Mouse (Mus musculus) neural tube, embryonic 15.5 days (tissue): ENCODE measurements at regions not wholly inside any gene's neighbourhood (a gene's known extent, or its start where the extent isn't known, plus 50 kb on each side); places are given as distances from the start of the nearest gene placed in this dataset.

ENCODE experiments used
- ATAC-seq: fragments of 200-750 bp; cut with Nextera tagmentation; 2 replicates; pipeline ENCODE4 v1.8.0; 2017; ENCODE audit warnings: mild to moderate bottlenecking, moderate TSS enrichment, moderate library complexity; ENCODE audit not compliant: low FRiP score
- H3K27ac ChIP-seq: fragments of 300-500 bp; sonication (generic); replicated peaks from 2 replicates; pipeline ENCODE4 v1.5.1; 2015; ENCODE audit warnings: mild to moderate bottlenecking, inconsistent platforms
- H3K27me3 ChIP-seq: fragments of 300-500 bp; sonication (generic); replicated peaks from 2 replicates; pipeline ENCODE4 v1.6.1; 2015; ENCODE audit warnings: inconsistent platforms
- H3K36me3 ChIP-seq: fragments of 300-500 bp; sonication (generic); 2 replicates; pipeline ENCODE4 v1.6.1; 2015; ENCODE audit warnings: inconsistent platforms
- H3K4me1 ChIP-seq: fragments of 300-500 bp; sonication (generic); 2 replicates; pipeline ENCODE4 v1.6.1; 2015; ENCODE audit warnings: inconsistent platforms
- H3K4me2 ChIP-seq: fragments of 300-500 bp; sonication (generic); 2 replicates; pipeline ENCODE4 v1.6.1; 2015; ENCODE audit warnings: inconsistent platforms, mild to moderate bottlenecking, moderate library complexity
- H3K4me3 ChIP-seq: fragments of 300-500 bp; sonication (generic); replicated peaks from 2 replicates; pipeline ENCODE4 v1.5.1; 2015; ENCODE audit warnings: mild to moderate bottlenecking, inconsistent platforms
- H3K9ac ChIP-seq: fragments of 300-500 bp; sonication (generic); replicated peaks from 2 replicates; pipeline ENCODE4 v1.6.1; 2015; ENCODE audit warnings: mild to moderate bottlenecking, inconsistent platforms
- H3K9me3 ChIP-seq: fragments of 300-500 bp; sonication (generic); replicated peaks from 2 replicates; pipeline ENCODE4 v1.6.1; 2016; ENCODE audit warnings: inconsistent platforms
- WGBS: fragments of 180-500 bp; shearing (Covaris S2); methylation state at CpG from one replicate; pipeline ENCODE4 v1.1.7; 2015; ENCODE audit warnings: mixed read lengths; 5-methylcytosine and 5-hydroxymethylcytosine counted together

GRCm38 (mm10) chr1:12170503-12170902 lies 756.6 kb downstream of the A830018L16Rik start:
- H3K9me3 ChIP-seq = no peaks in the 10 kb centered on the region
- H3K4me3 ChIP-seq = no peak overlapping the region
- WGBS = 91% methylated on average over 10 of the region's 10 CpGs
- no peak overlapping the region for H3K27ac ChIP-seq
- no peaks in the 10 kb centered on the region for H3K4me1 ChIP-seq
- H3K4me2 ChIP-seq = no peak overlapping the region
- H3K36me3 ChIP-seq = no peaks in the 10 kb centered on the region
- no peak overlapping the region for H3K9ac ChIP-seq
- no peaks in the 10 kb centered on the region for H3K27me3 ChIP-seq
- no peak; the same call in 1 of the 2 replicates for ATAC-seq

GRCm38 (mm10) chr1:12189646-12190233 lies 775.8 kb downstream of the A830018L16Rik start:
- H3K27me3 ChIP-seq = no peaks in the 10 kb centered on the region
- H3K4me3 ChIP-seq = no peak overlapping the region
- no peak overlapping the region for H3K4me2 ChIP-seq
- H3K9me3 ChIP-seq = no peaks in the 10 kb centered on the region
- 66% methylated on average over 5 of the region's 5 CpGs for WGBS
- no peaks in the 10 kb centered on the region for H3K4me1 ChIP-seq
- no peak; the same call in 1 of the 2 replicates for ATAC-seq
- no peak overlapping the region for H3K27ac ChIP-seq
- H3K36me3 ChIP-seq = no peaks in the 10 kb centered on the region
- H3K9ac ChIP-seq = no peak overlapping the region

- no peaks in the 10 kb centered on the region for H3K36me3 ChIP-seq
- H3K27me3 ChIP-seq = no peaks in the 10 kb centered on the region
- H3K27ac ChIP-seq = no peak overlapping the region
- no peak overlapping the region for H3K9ac ChIP-seq
- H3K9me3 ChIP-seq = no peaks in the 10 kb centered on the region
- H3K4me3 ChIP-seq = no peak overlapping the region
- ATAC-seq = no peak
- 75% methylated on average over 1 of the region's 1 CpGs for WGBS
- no peaks in the 10 kb centered on the region for H3K4me1 ChIP-seq
- no peak overlapping the region for H3K4me2 ChIP-seq
These were observed 778.7 kb downstream of the A830018L16Rik start for GRCm38 (mm10) chr1:12192588-12192987.

GRCm38 (mm10) chr1:12231089-12231488 lies 817.2 kb downstream of the A830018L16Rik start:
- 62% methylated on average over 1 of the region's 1 CpGs for WGBS
- no peaks in the 10 kb centered on the region for H3K4me1 ChIP-seq

GRCm38 (mm10) chr1:12242090-12242489 lies 828.2 kb downstream of the A830018L16Rik start:
- no peak overlapping the region for H3K4me2 ChIP-seq
- H3K27ac ChIP-seq = no peak overlapping the region
- no peaks in the 10 kb centered on the region for H3K27me3 ChIP-seq
- H3K9ac ChIP-seq = no peak overlapping the region
- H3K9me3 ChIP-seq = no peaks in the 10 kb centered on the region
- H3K4me1 ChIP-seq = no peaks in the 10 kb centered on the region
- no peak for ATAC-seq
- H3K36me3 ChIP-seq = no peaks in the 10 kb centered on the region
- H3K4me3 ChIP-seq = no peak overlapping the region

More at GRCm38 (mm10) chr1:12231089-12231488, 817.2 kb downstream of the A830018L16Rik start:
- ATAC-seq = no peak
- Histone ChIP-seq H3K4me3 (no peak overlapping the region), H3K4me2 (no peak overlapping the region), H3K27me3 (no peaks in the 10 kb centered on the region), H3K9ac (no peak overlapping the region), H3K9me3 (no peaks in the 10 kb centered on the region), H3K36me3 (no peaks in the 10 kb centered on the region), H3K27ac (no peak overlapping the region)

- H3K4me3 ChIP-seq = no peak overlapping the region
- H3K27ac ChIP-seq = no peak overlapping the region
- no peaks in the 10 kb centered on the region for H3K4me1 ChIP-seq
- ATAC-seq = no peak
- H3K27me3 ChIP-seq = no peaks in the 10 kb centered on the region
- H3K4me2 ChIP-seq = no peak overlapping the region
- no peak overlapping the region for H3K9ac ChIP-seq
- WGBS = 95% methylated on average over 4 of the region's 4 CpGs
- H3K9me3 ChIP-seq = no peaks in the 10 kb centered on the region
- no peaks in the 10 kb centered on the region for H3K36me3 ChIP-seq
These were observed 868.6 kb downstream of the A830018L16Rik start for GRCm38 (mm10) chr1:12282493-12282892.

GRCm38 (mm10) chr1:12285551-12285950 lies 871.6 kb downstream of the A830018L16Rik start:
- H3K27ac ChIP-seq = no peak overlapping the region
- 70% methylated on average over 6 of the region's 6 CpGs for WGBS
- no peak overlapping the region for H3K4me2 ChIP-seq
- ATAC-seq = no peak
- H3K4me1 ChIP-seq = no peaks in the 10 kb centered on the region
- no peak overlapping the region for H3K4me3 ChIP-seq
- H3K9ac ChIP-seq = no peak overlapping the region
- no peaks in the 10 kb centered on the region for H3K9me3 ChIP-seq
- no peaks in the 10 kb centered on the region for H3K27me3 ChIP-seq
- no peaks in the 10 kb centered on the region for H3K36me3 ChIP-seq

GRCm38 (mm10) chr1:12286026-12286425 lies 872.1 kb downstream of the A830018L16Rik start:
- H3K4me1 ChIP-seq = no peaks in the 10 kb centered on the region
- ATAC-seq = no peak
- no peaks in the 10 kb centered on the region for H3K27me3 ChIP-seq
- WGBS = 84% methylated on average over 3 of the region's 3 CpGs
- no peak overlapping the region for H3K4me2 ChIP-seq
- H3K9ac ChIP-seq = no peak overlapping the region
- H3K4me3 ChIP-seq = no peak overlapping the region
- no peaks in the 10 kb centered on the region for H3K36me3 ChIP-seq
- no peaks in the 10 kb centered on the region for H3K9me3 ChIP-seq
- no peak overlapping the region for H3K27ac ChIP-seq

- no peak overlapping the region for H3K4me2 ChIP-seq
- H3K9me3 ChIP-seq = no peaks in the 10 kb centered on the region
- no peak overlapping the region for H3K4me3 ChIP-seq
- WGBS = 87% methylated on average over 3 of the region's 3 CpGs
- H3K27me3 ChIP-seq = no peaks in the 10 kb centered on the region
- H3K4me1 ChIP-seq = no peaks in the 10 kb centered on the region
- H3K9ac ChIP-seq = no peak overlapping the region
- ATAC-seq = no peak
- no peaks in the 10 kb centered on the region for H3K36me3 ChIP-seq
- H3K27ac ChIP-seq = no peak overlapping the region
These were observed 874.6 kb downstream of the A830018L16Rik start for GRCm38 (mm10) chr1:12288521-12288920.

GRCm38 (mm10) chr1:12291787-12292186 lies 877.9 kb downstream of the A830018L16Rik start:
- Histone ChIP-seq H3K4me3 (no peak overlapping the region), H3K27me3 (no peaks in the 10 kb centered on the region), H3K36me3 (no peaks in the 10 kb centered on the region), H3K27ac (no peak overlapping the region), H3K9ac (no peak overlapping the region), H3K4me1 (no peaks in the 10 kb centered on the region), H3K9me3 (no peaks in the 10 kb centered on the region), H3K4me2 (no peak overlapping the region)
- no peak for ATAC-seq
- WGBS = 65% methylated on average over 1 of the region's 1 CpGs

GRCm38 (mm10) chr1:12318029-12318428 lies 904.1 kb downstream of the A830018L16Rik start:
- Histone ChIP-seq H3K27ac (no peak overlapping the region), H3K9ac (no peak overlapping the region), H3K27me3 (no peaks in the 10 kb centered on the region), H3K4me3 (no peak overlapping the region), H3K4me2 (no peak overlapping the region), H3K4me1 (no peaks in the 10 kb centered on the region), H3K36me3 (no peaks in the 10 kb centered on the region), H3K9me3 (no peaks in the 10 kb centered on the region)
- ATAC-seq = no peak
- WGBS = 93% methylated on average over 2 of the region's 2 CpGs

GRCm38 (mm10) chr1:12334186-12334585 lies 920.3 kb downstream of the A830018L16Rik start:
- Histone ChIP-seq H3K27ac (no peak overlapping the region), H3K4me2 (no peak overlapping the region), H3K4me1 (no peaks in the 10 kb centered on the region), H3K4me3 (no peak overlapping the region), H3K27me3 (no peaks in the 10 kb centered on the region), H3K36me3 (no peaks in the 10 kb centered on the region), H3K9me3 (no peaks in the 10 kb centered on the region), H3K9ac (no peak overlapping the region)
- no peak for ATAC-seq
- 87% methylated on average over 4 of the region's 4 CpGs for WGBS
